Mouse (Mus musculus) forebrain, embryonic 14.5 days (tissue): ENCODE data around the gene Nol12. TPM values are rescaled to one million over a fixed set of nuclear protein-coding genes. Genes with fewer than 3 reads are reported as not detected.

Source experiments
- ATAC-seq: fragments of 200-750 bp; cut with Nextera tagmentation; 2 replicates; pipeline ENCODE4 v1.8.0; 2017; ENCODE audit warnings: mild to moderate bottlenecking, moderate library complexity
- DNase-seq: peaks from one replicate; pipeline ENCODE4 v3.0.0-alpha.2; 2015; ENCODE audit warnings: low spot score
- H3K27ac ChIP-seq: fragments of 300-500 bp; sonication (generic); 2 replicates; pipeline ENCODE4 v1.5.1; 2014; ENCODE audit warnings: low read depth, mild to moderate bottlenecking, control low read depth, low read length, moderate library complexity
- H3K27me3 ChIP-seq: fragments of 300-500 bp; sonication (generic); replicated peaks from 2 replicates; pipeline ENCODE4 v1.6.1; 2014; ENCODE audit warnings: low read length, control low read depth, mixed read lengths; ENCODE audit not compliant: control insufficient read depth, insufficient read depth
- H3K36me3 ChIP-seq: fragments of 300-500 bp; sonication (generic); 2 replicates; pipeline ENCODE4 v1.6.1; 2014; ENCODE audit warnings: low read length, control low read depth; ENCODE audit not compliant: control insufficient read depth, insufficient read depth
- H3K4me1 ChIP-seq: fragments of 300-500 bp; sonication (generic); 2 replicates; pipeline ENCODE4 v1.6.1; 2014; ENCODE audit warnings: antibody characterized with exemption, low read length, control low read depth; ENCODE audit not compliant: control insufficient read depth, insufficient read depth
- H3K4me2 ChIP-seq: fragments of 300-500 bp; sonication (generic); 2 replicates; pipeline ENCODE4 v1.6.1; 2014; ENCODE audit warnings: mild to moderate bottlenecking, control low read depth, low read length
- H3K4me3 ChIP-seq: fragments of 300-500 bp; sonication (generic); 2 replicates; pipeline ENCODE4 v1.5.1; 2014; ENCODE audit warnings: low read depth, low read length, control low read depth
- H3K9ac ChIP-seq: fragments of 300-500 bp; sonication (generic); 2 replicates; pipeline ENCODE4 v1.6.1; 2014; ENCODE audit warnings: mild to moderate bottlenecking, low read length, control low read depth, moderate library complexity
- H3K9me3 ChIP-seq: fragments of 300-500 bp; sonication (generic); replicated peaks from 2 replicates; pipeline ENCODE4 v1.6.1; 2016; ENCODE audit warnings: low read length, control low read depth, mixed read lengths; ENCODE audit not compliant: control insufficient read depth
- WGBS: fragments of 180-500 bp; shearing (Covaris S2); extraction: QIAGEN DNeasy Blood & Tissue Kit; methylation state at CpG from one replicate; pipeline ENCODE4 v1.1.7; 2014; 5-methylcytosine and 5-hydroxymethylcytosine counted together
- polyA plus RNA-seq: library from polyadenylated mRNA; unstranded; fragments of >200 nt; fragmentation: Nextera tagmentation; extraction: Ambion mirVana; gene quantifications from 2 replicates; pipeline ENCODE4 v1.2.1, GENCODE M21; 2014

Gene Nol12
- polyA plus RNA-seq, result 63.4 and 73.8 TPM in 2 replicates

DNA sequence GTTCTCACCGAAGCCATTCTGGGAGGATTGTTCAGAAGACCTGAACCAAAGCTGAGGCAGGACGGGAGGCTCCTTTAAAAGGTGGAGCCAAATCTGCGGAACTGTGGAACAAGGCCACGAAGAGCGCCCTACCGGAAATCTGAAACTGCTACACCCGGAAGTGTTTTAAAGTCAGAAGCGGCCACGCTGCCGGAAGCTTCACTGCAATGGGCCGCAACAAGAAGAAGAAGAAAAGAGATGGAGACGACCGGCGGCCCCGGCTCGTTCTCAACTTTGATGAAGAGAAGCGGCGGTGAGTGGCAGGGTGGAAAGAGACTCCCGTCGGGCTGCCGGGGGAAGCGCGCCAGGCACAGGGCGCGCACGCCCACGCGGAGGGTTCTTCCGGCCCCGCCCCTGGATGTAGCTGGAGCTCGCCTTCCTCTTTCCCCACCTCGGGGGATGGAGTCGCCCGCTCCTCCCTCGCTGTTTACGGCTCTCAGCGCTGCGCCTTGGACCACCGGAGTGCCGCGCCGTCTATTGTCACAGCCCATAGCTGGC is at the start of gene Nol12:
Nol12 (plus strand) TSS at position 150 of the 537 bp plus-strand sequence.
- WGBS, result 1% methylated on average over 42 of the region's 42 CpGs
- Histone ChIP-seq H3K4me1 (peaks cover 6% of the 10 kb centered on the region), H3K27me3 (no peaks in the 10 kb centered on the region), H3K27ac (peak within 1 kb of the TSS; percentile 74), H3K36me3 (peaks cover 29% of the 10 kb centered on the region), H3K4me3 (peak within 1 kb of the TSS; percentile 73), H3K4me2 (peak within 1 kb of the TSS; percentile 75), H3K9ac (peak within 1 kb of the TSS; percentile 82), H3K9me3 (no peaks in the 10 kb centered on the region)
- peak; percentile 94 for ATAC-seq
- peak; percentile 96 for DNase-seq

GRCm38 (mm10) chr15:78889401-78889853 is 45.3 kb upstream of the Nol12 start:
- Histone ChIP-seq H3K9ac (no peak overlapping the region), H3K36me3 (peaks cover 89% of the 10 kb centered on the region), H3K4me2 (no peak overlapping the region), H3K9me3 (no peaks in the 10 kb centered on the region), H3K4me1 (no peaks in the 10 kb centered on the region), H3K4me3 (no peak overlapping the region), H3K27ac (no peak overlapping the region), H3K27me3 (no peaks in the 10 kb centered on the region)
- DNase-seq (no peak), ATAC-seq (no peak)
- 22% methylated on average over 13 of the region's 13 CpGs for WGBS

GRCm38 (mm10) chr15:78892440-78892839 is 42.3 kb upstream of the Nol12 start:
- Histone ChIP-seq H3K9ac (no peak overlapping the region), H3K27ac (no peak overlapping the region), H3K4me3 (no peak overlapping the region), H3K27me3 (no peaks in the 10 kb centered on the region), H3K4me1 (no peaks in the 10 kb centered on the region), H3K36me3 (peaks cover 71% of the 10 kb centered on the region), H3K4me2 (no peak overlapping the region), H3K9me3 (no peaks in the 10 kb centered on the region)
- no peak for DNase-seq
- no peak for ATAC-seq
- 76% methylated on average over 7 of the region's 7 CpGs for WGBS

- no peak overlapping the region for H3K27ac ChIP-seq
- no peaks in the 10 kb centered on the region for H3K27me3 ChIP-seq
- DNase-seq (no peak), ATAC-seq (no peak)
- no peak overlapping the region for H3K4me2 ChIP-seq
- peaks cover 50% of the 10 kb centered on the region for H3K36me3 ChIP-seq
- WGBS, result 86% methylated on average over 13 of the region's 13 CpGs
- H3K4me1 ChIP-seq, result no peaks in the 10 kb centered on the region
- no peak overlapping the region for H3K9ac ChIP-seq
- no peak overlapping the region for H3K4me3 ChIP-seq
- H3K9me3 ChIP-seq, result no peaks in the 10 kb centered on the region
Measured at GRCm38 (mm10) chr15:78894726-78895125, 40.0 kb upstream of the Nol12 start.

GRCm38 (mm10) chr15:78895741-78896140 is 39.0 kb upstream of the Nol12 start:
- H3K9ac ChIP-seq, result no peak overlapping the region
- no peaks in the 10 kb centered on the region for H3K9me3 ChIP-seq
- no peak overlapping the region for H3K27ac ChIP-seq
- H3K4me1 ChIP-seq, result peaks cover 4% of the 10 kb centered on the region; the same call in 1 of the 2 replicates
- H3K27me3 ChIP-seq, result 0 out of 2 replicates have a peak, but pooled peaks cover under 1% of the 10 kb centered on the region
- ATAC-seq, result no peak
- peaks cover 41% of the 10 kb centered on the region for H3K36me3 ChIP-seq
- no peak for DNase-seq
- H3K4me3 ChIP-seq, result no peak overlapping the region
- H3K4me2 ChIP-seq, result no peak overlapping the region
- WGBS, result 97% methylated on average over 2 of the region's 2 CpGs

- no peak for DNase-seq
- Histone ChIP-seq H3K9ac (no peak overlapping the region), H3K9me3 (no peaks in the 10 kb centered on the region), H3K27me3 (0 out of 2 replicates have a peak, but pooled peaks cover 3% of the 10 kb centered on the region), H3K4me3 (no peak overlapping the region), H3K36me3 (peaks cover 37% of the 10 kb centered on the region), H3K4me2 (no peak overlapping the region), H3K4me1 (peaks cover 4% of the 10 kb centered on the region; the same call in 1 of the 2 replicates), H3K27ac (no peak overlapping the region)
- WGBS, result 96% methylated on average over 3 of the region's 3 CpGs
- no peak for ATAC-seq
Measured at GRCm38 (mm10) chr15:78896149-78896548, 38.6 kb upstream of the Nol12 start.

- H3K9ac ChIP-seq, result no peak overlapping the region
- WGBS, result 86% methylated on average over 4 of the region's 4 CpGs
- no peak for ATAC-seq
- H3K36me3 ChIP-seq, result peaks cover 24% of the 10 kb centered on the region
- no peak for DNase-seq
- peaks cover 4% of the 10 kb centered on the region; the same call in 1 of the 2 replicates for H3K4me1 ChIP-seq
- no peaks in the 10 kb centered on the region for H3K9me3 ChIP-seq
- H3K4me3 ChIP-seq, result no peak overlapping the region
- H3K27ac ChIP-seq, result no peak overlapping the region
- 0 out of 2 replicates have a peak, but pooled peaks cover 3% of the 10 kb centered on the region for H3K27me3 ChIP-seq
- H3K4me2 ChIP-seq, result no peak overlapping the region
Measured at GRCm38 (mm10) chr15:78897488-78897887, 37.2 kb upstream of the Nol12 start.

DNA sequence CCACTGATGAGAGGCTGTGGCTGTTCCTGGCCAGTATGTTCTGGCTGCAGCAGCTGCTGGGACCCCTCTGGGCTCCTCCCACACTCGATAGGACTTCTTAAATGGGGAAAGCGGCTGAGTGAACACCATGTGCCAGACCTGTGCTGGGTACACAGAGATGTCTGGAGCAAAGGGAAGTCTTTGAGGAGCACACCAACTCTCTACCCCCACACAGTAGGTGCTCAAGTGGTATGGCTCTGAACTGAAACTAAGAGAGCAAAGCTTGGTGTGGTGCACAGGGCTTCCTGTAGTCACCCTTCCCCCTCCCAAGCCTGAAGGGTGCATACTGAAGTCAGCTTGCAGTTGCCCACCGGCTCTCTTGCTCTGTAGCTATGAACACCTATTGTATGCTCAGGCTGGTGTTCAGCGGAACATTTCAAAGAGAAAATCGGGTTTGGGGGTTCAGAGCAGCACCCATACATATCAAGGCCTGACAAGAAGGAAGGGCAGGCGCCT is 36.2 kb upstream of the Nol12 start:
- Histone ChIP-seq H3K9ac (no peak overlapping the region), H3K36me3 (peaks cover 15% of the 10 kb centered on the region), H3K27ac (no peak overlapping the region), H3K4me1 (peaks cover 4% of the 10 kb centered on the region; the same call in 1 of the 2 replicates), H3K4me2 (no peak overlapping the region), H3K9me3 (no peaks in the 10 kb centered on the region), H3K27me3 (0 out of 2 replicates have a peak, but pooled peaks cover 3% of the 10 kb centered on the region), H3K4me3 (no peak overlapping the region)
- ATAC-seq (no peak), DNase-seq (no peak)
- 58% methylated on average over 6 of the region's 6 CpGs for WGBS

DNA sequence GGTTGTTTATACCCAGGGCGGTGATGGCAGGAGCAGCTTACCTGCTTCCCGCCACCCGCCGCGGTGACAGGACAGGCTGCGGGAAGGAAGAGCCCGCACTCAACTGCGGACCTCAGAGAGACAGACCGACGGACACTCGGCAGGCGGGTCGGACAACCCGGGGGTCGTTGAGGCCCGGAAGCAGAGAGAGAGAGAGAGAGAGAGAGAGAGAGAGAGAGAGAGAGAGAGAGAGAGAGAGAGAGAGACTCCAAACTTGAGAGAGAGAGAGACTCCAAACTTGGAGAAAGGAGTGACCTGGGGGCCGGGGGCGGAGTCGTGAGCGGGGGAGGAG is 35.4 kb upstream of the Nol12 start, which contains the start of gene Gm49510:
Gm49510 (plus strand) TSS at position 259 of the 331 bp plus-strand sequence.
- Histone ChIP-seq H3K27me3 (0 out of 2 replicates have a peak, but pooled peaks cover 3% of the 10 kb centered on the region), H3K4me2 (peak within 1 kb of the TSS; percentile 88), H3K27ac (peak within 1 kb of the TSS; percentile 17; the same call in 1 of the 2 replicates), H3K9ac (peak within 1 kb of the TSS; percentile 69), H3K9me3 (no peaks in the 10 kb centered on the region), H3K4me1 (peaks cover 4% of the 10 kb centered on the region; the same call in 1 of the 2 replicates), H3K4me3 (peak within 1 kb of the TSS; percentile 46), H3K36me3 (peaks cover 9% of the 10 kb centered on the region; the same call in 1 of the 2 replicates)
- WGBS, result 2% methylated on average over 17 of the region's 20 CpGs
- no peak for DNase-seq
- ATAC-seq, result no peak
